Mouse (Mus musculus) thymus, adult 2 months (tissue): Measurements from ENCODE around the gene Pnp2. TPM values are rescaled to one million over a fixed set of nuclear protein-coding genes. Genes with fewer than 3 reads are reported as not detected.

Experiments
- DNase-seq: peaks from one replicate; pipeline ENCODE4 v3.0.0; 2021
- H3K27ac ChIP-seq: fragments of 200-500 bp; 2 replicates; pipeline ENCODE4 v1.5.1; 2012; ENCODE audit warnings: low read length, control low read depth; ENCODE audit not compliant: control insufficient read depth, insufficient read depth
- H3K27me3 ChIP-seq: fragments of 200-500 bp; 2 replicates; pipeline ENCODE4 v1.6.1; 2012; ENCODE audit warnings: mild to moderate bottlenecking, low read length, moderate library complexity, mixed read lengths; ENCODE audit not compliant: control insufficient read depth, insufficient read depth
- H3K36me3 ChIP-seq: fragments of 200-500 bp; 2 replicates; pipeline ENCODE4 v1.6.1; 2012; ENCODE audit warnings: mild to moderate bottlenecking, low read length, moderate library complexity; ENCODE audit not compliant: control insufficient read depth, insufficient read depth
- H3K4me1 ChIP-seq: fragments of 200-500 bp; replicated peaks from 2 replicates; pipeline ENCODE4 v1.6.1; 2012; ENCODE audit warnings: low read length; ENCODE audit not compliant: control insufficient read depth, insufficient read depth
- H3K4me3 ChIP-seq: fragments of 200-500 bp; 2 replicates; pipeline ENCODE4 v1.5.1; 2012; ENCODE audit warnings: mild to moderate bottlenecking, low read length, control low read depth, moderate library complexity; ENCODE audit not compliant: control insufficient read depth, insufficient read depth
- CTCF ChIP-seq: fragments of 200-500 bp; IDR thresholded peaks from 2 replicates; pipeline ENCODE4 v1.5.1; 2012; ENCODE audit warnings: mild to moderate bottlenecking, control low read depth, low read length, moderate library complexity, borderline replicate concordance; ENCODE audit not compliant: control insufficient read depth, poor library complexity, insufficient read depth; ENCODE audit errors: extremely low read depth
- POLR2A ChIP-seq: fragments of 200-500 bp; IDR thresholded peaks from 2 replicates; pipeline ENCODE4 v1.6.1; 2012; ENCODE audit warnings: mild to moderate bottlenecking, low read length, control low read depth, moderate library complexity; ENCODE audit not compliant: control insufficient read depth, poor library complexity, insufficient read depth; ENCODE audit errors: extremely low read depth
- WGBS: fragments of 180-500 bp; shearing (Covaris S2); methylation state at CpG from one replicate; pipeline ENCODE4 v1.1.7; 2018; 5-methylcytosine and 5-hydroxymethylcytosine counted together
- polyA plus RNA-seq: library from polyadenylated mRNA; depleted of rRNA; stranded (reverse); fragments of >200 nt; gene quantifications from 2 replicates; pipeline ENCODE4 v1.2.3, GENCODE M21; 2012; rRNA removed

Pnp2 gene
- polyA plus RNA-seq, 1 experiment: 0.93 TPM

- TF ChIP-seq POLR2A: no peak
- TF ChIP-seq CTCF: no peak
- no peak for DNase-seq
- Histone ChIP-seq H3K4me1 (no peaks in the 10 kb centered on the region; the same call in 1 of the 2 replicates), H3K4me3 (no peak overlapping the region), H3K36me3 (no peaks in the 10 kb centered on the region), H3K27me3 (no peaks in the 10 kb centered on the region), H3K27ac (no peak overlapping the region)
- WGBS: 79% methylated on average over 4 of the region's 4 CpGs
These were observed 53.0 kb downstream of the Pnp2 start for GRCm38 (mm10) chr14:51008781-51009180.

DNA sequence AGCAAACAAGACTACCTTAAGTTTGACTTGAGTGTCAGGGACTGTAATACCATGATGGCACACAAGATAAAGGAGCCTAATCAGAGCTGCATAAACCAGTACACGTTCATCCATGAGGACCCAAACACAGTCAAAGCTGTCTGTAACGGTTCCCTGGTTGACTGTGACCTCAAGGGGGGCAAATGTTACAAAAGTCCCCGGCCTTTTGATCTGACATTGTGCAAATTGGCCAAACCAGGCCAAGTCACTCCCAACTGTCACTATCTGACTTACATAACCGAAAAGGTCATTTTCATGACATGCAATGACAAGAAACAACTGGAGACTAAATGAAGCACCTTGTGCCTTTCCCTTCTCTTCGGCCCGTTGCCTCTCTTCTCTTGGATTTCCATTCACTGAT is 53.8 kb downstream of the Pnp2 start:
- Histone ChIP-seq H3K4me1 (no peaks in the 10 kb centered on the region; the same call in 1 of the 2 replicates), H3K36me3 (no peaks in the 10 kb centered on the region), H3K4me3 (no peak overlapping the region), H3K27me3 (no peaks in the 10 kb centered on the region), H3K27ac (no peak overlapping the region)
- DNase-seq: no peak
- 95% methylated on average over 6 of the region's 6 CpGs for WGBS
- TF ChIP-seq CTCF (no peak), POLR2A (no peak)

Other genes starting within 250 kb of the Pnp2 start
- gene Olfr748, start 248.6 kb upstream of the Pnp2 start, polyA plus RNA-seq: not detected in 2 replicates
- not detected in 2 replicates for gene Olfr749, start 210.9 kb upstream of the Pnp2 start, polyA plus RNA-seq
- gene Ttc5, start 170.5 kb upstream of the Pnp2 start, polyA plus RNA-seq: 48.4 and 50.5 TPM in 2 replicates
- not detected in 2 replicates for gene Ccnb1ip1, start 148.3 kb upstream of the Pnp2 start, polyA plus RNA-seq
- 24.6 and 25.3 TPM in 2 replicates for gene Parp2, start 148.2 kb upstream of the Pnp2 start, polyA plus RNA-seq
- gene Tep1, start 85.4 kb upstream of the Pnp2 start, polyA plus RNA-seq: 29.0 and 32.2 TPM in 2 replicates
- gene Klhl33, start 58.5 kb upstream of the Pnp2 start, polyA plus RNA-seq: 0.31 and 1.0 TPM in 2 replicates
- 131 and 143 TPM in 2 replicates for gene Osgep, start 31.1 kb upstream of the Pnp2 start, polyA plus RNA-seq
- 44.5 and 54.1 TPM in 2 replicates for gene Apex1, start 31.0 kb upstream of the Pnp2 start, polyA plus RNA-seq
- gene Pip4p1, start 25.1 kb upstream of the Pnp2 start, polyA plus RNA-seq: 90.8 and 93.2 TPM in 2 replicates
- gene Pnp, start 24.9 kb upstream of the Pnp2 start, polyA plus RNA-seq: 29.1 and 33.6 TPM in 2 replicates
- 20.1 and 27.8 TPM in 2 replicates for gene Gm49342, start 11.5 kb upstream of the Pnp2 start, polyA plus RNA-seq
- gene Rnase10, start 51.8 kb downstream of the Pnp2 start, polyA plus RNA-seq: 0.05 and 0.13 TPM in 2 replicates
- not detected in 2 replicates for gene Rnase9, start 85.9 kb downstream of the Pnp2 start, polyA plus RNA-seq
- not detected in 2 replicates for gene Rnase11, start 94.2 kb downstream of the Pnp2 start, polyA plus RNA-seq
- 0.31 and 0.49 TPM in 2 replicates for gene Rnase12, start 101.7 kb downstream of the Pnp2 start, polyA plus RNA-seq
- gene Olfr750, start 118.4 kb downstream of the Pnp2 start, polyA plus RNA-seq: 0.11 TPM in 1 of 2 replicates, not detected in the other
- gene Rnase4, start 135.1 kb downstream of the Pnp2 start, polyA plus RNA-seq: 33.2 and 52.1 TPM in 2 replicates
- gene Ang, start 135.2 kb downstream of the Pnp2 start, polyA plus RNA-seq: 5.3 and 7.5 TPM in 2 replicates
- not detected in 2 replicates for gene Eddm3b, start 158.4 kb downstream of the Pnp2 start, polyA plus RNA-seq
- 14.2 and 19.1 TPM in 2 replicates for gene Rnase6, start 167.9 kb downstream of the Pnp2 start, polyA plus RNA-seq
- 5.2 and 6.4 TPM in 2 replicates for gene Rnase1, start 190.8 kb downstream of the Pnp2 start, polyA plus RNA-seq
- not detected in 2 replicates for gene Rnase2b, start 206.3 kb downstream of the Pnp2 start, polyA plus RNA-seq
- gene Ang2, start 243.2 kb downstream of the Pnp2 start, polyA plus RNA-seq: 0.20 and 0.45 TPM in 2 replicates
- gene Ear14, start 247.4 kb downstream of the Pnp2 start, polyA plus RNA-seq: not detected in 2 replicates